Mouse (Mus musculus) kidney, adult 2 months (tissue): Measurements from ENCODE around the gene Hsdl1. TPM values are rescaled to one million over a fixed set of nuclear protein-coding genes. Genes with fewer than 3 reads are reported as not detected.

ENCODE experiments used
- DNase-seq: peaks from one replicate; pipeline ENCODE4 v3.0.0; 2021
- H3K27ac ChIP-seq: fragments of 200-500 bp; 2 replicates; pipeline ENCODE4 v1.5.1; 2012; ENCODE audit warnings: low read depth, low read length, control low read depth, inconsistent platforms; ENCODE audit not compliant: insufficient read depth
- H3K27me3 ChIP-seq: fragments of 200-500 bp; replicated peaks from 2 replicates; pipeline ENCODE4 v1.6.1; 2012; ENCODE audit warnings: mild to moderate bottlenecking, moderate library complexity, low read length, inconsistent platforms; ENCODE audit not compliant: control insufficient read depth, insufficient read depth
- H3K36me3 ChIP-seq: fragments of 200-500 bp; 2 replicates; pipeline ENCODE4 v1.6.1; 2012; ENCODE audit warnings: mild to moderate bottlenecking, moderate library complexity, low read length, inconsistent platforms; ENCODE audit not compliant: control insufficient read depth, insufficient read depth
- H3K4me1 ChIP-seq: fragments of 200-500 bp; 2 replicates; pipeline ENCODE4 v1.6.1; 2011; ENCODE audit warnings: low read length; ENCODE audit not compliant: control insufficient read depth, insufficient read depth
- H3K4me3 ChIP-seq: fragments of 200-500 bp; 2 replicates; pipeline ENCODE4 v1.5.1; 2011; ENCODE audit warnings: mild to moderate bottlenecking, low read depth, low read length, control low read depth; ENCODE audit not compliant: insufficient read depth
- CTCF ChIP-seq: fragments of 200-500 bp; conservative IDR thresholded peaks from 2 replicates; pipeline ENCODE4 v1.5.1; 2011; ENCODE audit warnings: low read depth, mild to moderate bottlenecking, control low read depth, low read length, moderate library complexity, mixed read lengths; ENCODE audit not compliant: insufficient read depth, insufficient read length
- POLR2A ChIP-seq: fragments of 200-500 bp; IDR thresholded peaks from one replicate; pipeline ENCODE4 v1.6.1; 2011; ENCODE audit warnings: low read depth, low read length, control low read depth
- WGBS: fragments of 180-500 bp; shearing (Covaris S2); methylation state at CpG from one replicate; pipeline ENCODE4 v1.1.7; 2018; 5-methylcytosine and 5-hydroxymethylcytosine counted together
- polyA plus RNA-seq: library from polyadenylated mRNA; depleted of rRNA; stranded (reverse); fragments of >200 nt; gene quantifications from 2 replicates; pipeline ENCODE4 v1.2.3, GENCODE M21; 2012

Gene Hsdl1
- polyA plus RNA-seq, 1 experiment = 23.1 TPM

GRCm38 (mm10) chr8:119603771-119604170 is 28.8 kb upstream of the Hsdl1 start:
- no peak overlapping the region for H3K4me3 ChIP-seq
- TF ChIP-seq CTCF (no peak), POLR2A (no peak)
- 93% methylated on average over 4 of the region's 4 CpGs for WGBS

GRCm38 (mm10) chr8:119591456-119591855 is 16.5 kb upstream of the Hsdl1 start:
- Histone ChIP-seq H3K4me3 (no peak overlapping the region), H3K27me3 (no peaks in the 10 kb centered on the region), H3K36me3 (no peaks in the 10 kb centered on the region), H3K27ac (no peak overlapping the region), H3K4me1 (no peaks in the 10 kb centered on the region)
- 61% methylated on average over 7 of the region's 7 CpGs for WGBS
- DNase-seq = peak; percentile 80
- TF ChIP-seq POLR2A = no peak
- TF ChIP-seq CTCF = no peak

More at GRCm38 (mm10) chr8:119603771-119604170, 28.8 kb upstream of the Hsdl1 start:
- Histone ChIP-seq H3K4me1 (peaks cover 6% of the 10 kb centered on the region; the same call in 1 of the 2 replicates), H3K27ac (no peak overlapping the region), H3K27me3 (no peaks in the 10 kb centered on the region), H3K36me3 (no peaks in the 10 kb centered on the region; the same call in 1 of the 2 replicates)
- no peak for DNase-seq

GRCm38 (mm10) chr8:119590348-119590747 is 15.4 kb upstream of the Hsdl1 start:
- WGBS = 62% methylated on average over 14 of the region's 14 CpGs
- no peaks in the 10 kb centered on the region for H3K4me1 ChIP-seq
- H3K27me3 ChIP-seq = no peaks in the 10 kb centered on the region
- DNase-seq = peak; percentile 30
- TF ChIP-seq POLR2A = no peak
- H3K4me3 ChIP-seq = no peak overlapping the region
- H3K27ac ChIP-seq = no peak overlapping the region
- no peaks in the 10 kb centered on the region for H3K36me3 ChIP-seq

- no peak for TF ChIP-seq POLR2A
- TF ChIP-seq CTCF = no peak
- Histone ChIP-seq H3K27ac (no peak overlapping the region), H3K36me3 (no peaks in the 10 kb centered on the region), H3K27me3 (no peaks in the 10 kb centered on the region), H3K4me3 (no peak overlapping the region), H3K4me1 (no peaks in the 10 kb centered on the region)
- DNase-seq = no peak
- 40% methylated on average over 10 of the region's 10 CpGs for WGBS
These were observed 13.9 kb upstream of the Hsdl1 start for GRCm38 (mm10) chr8:119588844-119589243.

DNA sequence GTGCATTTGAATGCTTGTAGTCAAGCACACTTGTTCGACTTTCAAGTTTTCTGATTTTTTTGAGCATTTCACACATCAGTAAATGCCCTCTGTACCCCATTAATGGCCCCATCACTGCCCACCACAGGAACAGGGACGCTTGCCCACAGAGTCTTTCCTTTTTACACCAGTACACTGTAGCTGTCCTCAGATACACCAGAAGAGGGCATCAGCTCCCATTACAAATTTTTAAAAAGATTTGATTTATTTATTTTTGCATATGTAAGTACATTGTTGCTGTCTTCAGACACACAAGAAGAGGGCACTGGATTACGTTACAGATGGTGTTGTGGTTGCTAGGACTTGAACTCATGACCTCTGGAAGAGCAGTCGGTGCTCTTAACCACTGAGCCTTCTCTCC is 13.3 kb upstream of the Hsdl1 start:
- H3K4me3 ChIP-seq = no peak overlapping the region
- no peak overlapping the region for H3K27ac ChIP-seq
- H3K27me3 ChIP-seq = no peaks in the 10 kb centered on the region
- no peaks in the 10 kb centered on the region for H3K4me1 ChIP-seq
- DNase-seq = no peak
- H3K36me3 ChIP-seq = no peaks in the 10 kb centered on the region
- TF ChIP-seq POLR2A = no peak
- TF ChIP-seq CTCF = no peak
- 59% methylated on average over 4 of the region's 4 CpGs for WGBS

DNA sequence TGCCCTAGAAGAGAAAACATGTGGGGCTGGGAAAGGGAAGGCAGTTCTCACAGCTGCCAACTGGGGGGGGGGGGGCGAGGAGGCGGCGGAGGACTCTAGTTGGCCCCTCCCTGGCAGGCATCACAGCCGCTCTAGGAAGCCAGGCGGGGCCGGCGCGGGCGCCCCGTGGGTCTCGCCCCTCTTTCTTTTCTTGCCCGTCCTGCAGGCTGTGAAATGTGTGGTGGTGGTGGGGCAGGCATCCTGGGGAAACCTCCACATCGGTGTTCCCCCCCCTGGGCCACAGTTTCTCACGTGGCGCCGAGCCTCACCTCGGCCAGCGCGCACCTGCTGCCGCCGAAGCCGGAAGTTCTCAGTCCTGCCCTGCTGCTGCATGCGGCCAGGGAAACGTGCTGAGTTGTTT is 10.9 kb upstream of the Hsdl1 start:
- no peaks in the 10 kb centered on the region for H3K36me3 ChIP-seq
- no peak for DNase-seq
- no peaks in the 10 kb centered on the region for H3K4me1 ChIP-seq
- H3K27ac ChIP-seq = no peak overlapping the region
- TF ChIP-seq CTCF = no peak
- TF ChIP-seq POLR2A = no peak
- peak overlapping the region; percentile 52 for H3K4me3 ChIP-seq
- H3K27me3 ChIP-seq = no peaks in the 10 kb centered on the region
- WGBS = 7% methylated on average over 22 of the region's 24 CpGs

DNA sequence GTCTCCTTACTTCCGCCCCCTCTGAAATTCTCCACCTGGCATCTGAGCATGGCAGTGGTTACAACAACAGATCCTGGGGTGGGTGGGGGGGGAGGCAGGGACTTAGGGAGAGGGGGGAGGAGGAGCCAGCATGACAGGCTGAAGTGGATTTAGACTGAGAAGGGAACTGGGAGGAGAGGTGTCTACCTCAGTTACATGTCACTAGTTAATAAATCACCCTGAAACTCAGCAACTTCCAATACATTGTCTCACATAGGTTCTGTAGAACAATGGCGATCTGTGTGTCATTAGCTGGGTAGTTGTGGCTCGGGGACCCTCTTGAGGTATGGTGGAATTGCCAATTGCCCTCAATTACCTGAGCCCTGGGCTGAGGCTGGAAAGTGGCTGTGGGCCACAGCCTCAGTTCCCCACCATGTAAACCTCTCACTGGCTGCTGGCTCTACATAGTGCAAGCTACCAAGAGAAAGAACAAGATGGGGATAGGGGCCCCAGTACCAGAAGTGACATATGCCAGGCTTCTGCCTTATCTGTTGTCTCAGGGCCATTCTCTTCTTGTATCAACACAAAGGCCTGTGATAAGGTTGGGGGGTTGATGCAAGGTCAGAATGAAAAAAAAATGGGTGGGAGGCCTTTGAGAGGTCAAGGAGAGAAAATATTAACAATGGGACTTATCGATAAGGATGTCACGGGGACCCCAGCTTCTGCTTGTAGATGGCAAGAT is 5.6 kb upstream of the Hsdl1 start:
- DNase-seq = no peak
- Histone ChIP-seq H3K27me3 (no peaks in the 10 kb centered on the region), H3K4me3 (no peak overlapping the region), H3K27ac (no peak overlapping the region), H3K36me3 (no peaks in the 10 kb centered on the region), H3K4me1 (no peaks in the 10 kb centered on the region; the same call in 1 of the 2 replicates)
- TF ChIP-seq CTCF = no peak
- no peak for TF ChIP-seq POLR2A
- WGBS = 86% methylated on average over 5 of the region's 5 CpGs
